Mouse (Mus musculus) C3H10T1/2 (cell line): ENCODE measurements around the gene Dennd1a. TPM values are rescaled to one million over a fixed set of nuclear protein-coding genes. Genes with fewer than 3 reads are reported as not detected.

Experiments used
- polyA plus RNA-seq, 2 experiments: library from polyadenylated mRNA; unstranded; fragments of >200 nt; fragmentation: generic; extraction: Trizol; gene quantifications; one replicate each; pipeline ENCODE4 v1.2.1; 2012; ENCODE audit warnings: missing spikeins in 2 of 2

The Dennd1a gene
- polyA plus RNA-seq = 10 to 100 TPM in 1 of 2 experiments, 1 to 10 TPM in 1; 2.3 to 17.8 TPM

GRCm38 (mm10) chr2:38286733-38287551, at the start of gene Dennd1a:
Dennd1a (minus strand) TSS chr2:38287390.

GRCm38 (mm10) chr2:37776016-37776415, 511.2 kb downstream of the Dennd1a start, which contains the start of gene Crb2:
Crb2 (plus strand) TSS chr2:37776249.

Other genes starting within 250 kb of the Dennd1a start
- gene Lhx2, start 51.9 kb upstream of the Dennd1a start, polyA plus RNA-seq = 1 to 10 TPM in 1 of 2 experiments, under 1 TPM in 1; 0.46 to 1.7 TPM
- 10 to 100 TPM; 12.6 to 40.2 TPM for gene Nek6, start 224.3 kb upstream of the Dennd1a start, polyA plus RNA-seq